Mouse (Mus musculus) MEL (cell line): ENCODE results near the gene Adgrg6. TPM values are rescaled to one million over a fixed set of nuclear protein-coding genes. Genes with fewer than 3 reads are reported as not detected.

Experiments used
- DNase-seq: peaks from one replicate; pipeline ENCODE4 v3.0.0; 2011; ENCODE audit warnings: low read depth, low spot score
- H3K27ac ChIP-seq: 2 replicates; pipeline ENCODE4 v1.5.1; 2012; ENCODE audit warnings: low read depth, mild to moderate bottlenecking, control low read depth, low read length, moderate library complexity; ENCODE audit not compliant: control insufficient read depth
- H3K27me3 ChIP-seq, 2 experiments: fragments of 150-350 bp in 1 of 2; sonication (generic) in 1 of 2; 2 replicates each; pipeline ENCODE4 v1.6.1; 2012; ENCODE audit warnings: low read length in 2 of 2, mild to moderate bottlenecking in 2 of 2, improper control_type of control experiment in 1 of 2, moderate library complexity in 1 of 2; ENCODE audit not compliant: insufficient read depth in 2 of 2, control insufficient read depth in 1 of 2
- H3K36me3 ChIP-seq, 2 experiments: 2 replicates each; pipeline ENCODE4 v1.6.1; 2012 to 2014; ENCODE audit warnings: low read length in 2 of 2, improper control_type of control experiment in 1 of 2, inconsistent platforms in 1 of 2, mild to moderate bottlenecking in 1 of 2; ENCODE audit not compliant: insufficient read depth in 2 of 2, control insufficient read depth in 1 of 2
- H3K4me1 ChIP-seq, 2 experiments: fragments of 150-350 bp in 1 of 2; sonication (generic) in 1 of 2; 2 replicates each; pipeline ENCODE4 v1.6.1; 2012; ENCODE audit warnings: low read length in 2 of 2, improper control_type of control experiment in 1 of 2, mild to moderate bottlenecking in 1 of 2; ENCODE audit not compliant: insufficient read depth in 2 of 2, control insufficient read depth in 1 of 2
- H3K4me3 ChIP-seq, 2 experiments: fragments of 150-350 bp in 1 of 2; sonication (generic) in 1 of 2; 2 replicates each; pipeline ENCODE4 v1.5.1; 2012; ENCODE audit warnings: low read depth in 2 of 2, low read length in 2 of 2, mild to moderate bottlenecking in 2 of 2, moderate library complexity in 2 of 2, control low read depth in 1 of 2, improper control_type of control experiment in 1 of 2; ENCODE audit not compliant: control insufficient read depth in 1 of 2, insufficient read depth in 1 of 2
- H3K79me2 ChIP-seq: 2 replicates; pipeline ENCODE4 v1.6.1; 2012; ENCODE audit warnings: mild to moderate bottlenecking, low read length, moderate library complexity; ENCODE audit not compliant: control insufficient read depth, poor library complexity, insufficient read depth
- H3K9ac ChIP-seq: 2 replicates; pipeline ENCODE4 v1.6.1; 2012; ENCODE audit warnings: low read depth, mild to moderate bottlenecking, control low read depth, low read length, moderate library complexity; ENCODE audit not compliant: control insufficient read depth, poor library complexity, severe bottlenecking
- H3K9me3 ChIP-seq: fragments of 150-350 bp; sonication (generic); replicated peaks from 2 replicates; pipeline ENCODE4 v1.6.1; 2012; ENCODE audit warnings: mild to moderate bottlenecking, low read length, improper control_type of control experiment, moderate library complexity; ENCODE audit not compliant: insufficient read depth
- BHLHE40 ChIP-seq: IDR thresholded peaks from 2 replicates; pipeline ENCODE4 v1.6.1; 2012; ENCODE audit warnings: low read depth, mild to moderate bottlenecking, inconsistent platforms, low read length, improper control_type of control experiment, borderline replicate concordance
- CHD2 ChIP-seq: IDR thresholded peaks from 2 replicates; pipeline ENCODE4 v1.6.1; 2011; ENCODE audit warnings: low read length, improper control_type of control experiment
- ELF1 ChIP-seq: IDR thresholded peaks from 2 replicates; pipeline ENCODE4 v1.6.1; 2014; ENCODE audit warnings: low read depth, mild to moderate bottlenecking, inconsistent platforms, low read length, improper control_type of control experiment, moderate library complexity
- EP300 ChIP-seq, 2 experiments: IDR thresholded peaks; 2 replicates each; pipeline ENCODE4 v1.6.1; 2011; ENCODE audit warnings: improper control_type of control experiment in 2 of 2, low read length in 2 of 2, low read depth in 1 of 2, mild to moderate bottlenecking in 1 of 2
- ETS1 ChIP-seq: IDR thresholded peaks from 2 replicates; pipeline ENCODE4 v1.6.1; 2012; ENCODE audit warnings: low read depth, mild to moderate bottlenecking, inconsistent platforms, low read length, improper control_type of control experiment, moderate library complexity
- GATA1 ChIP-seq: IDR thresholded peaks from 2 replicates; pipeline ENCODE4 v1.6.1; 2011; ENCODE audit warnings: low read depth, low read length, improper control_type of control experiment
- JUND ChIP-seq: IDR thresholded peaks from 2 replicates; pipeline ENCODE4 v1.6.1; 2011; ENCODE audit warnings: low read depth, mild to moderate bottlenecking, improper control_type of control experiment, low read length
- MAFK ChIP-seq: IDR thresholded peaks from 2 replicates; pipeline ENCODE4 v1.6.1; 2011; ENCODE audit warnings: low read depth, mild to moderate bottlenecking, low read length, improper control_type of control experiment, borderline replicate concordance
- MXI1 ChIP-seq: IDR thresholded peaks from 2 replicates; pipeline ENCODE4 v1.6.1; 2011; ENCODE audit warnings: mild to moderate bottlenecking, low read depth, low read length, improper control_type of control experiment
- MYB ChIP-seq: IDR thresholded peaks from 2 replicates; pipeline ENCODE4 v1.6.1; 2011; ENCODE audit warnings: mild to moderate bottlenecking, low read depth, low read length, improper control_type of control experiment
- NRF1 ChIP-seq: IDR thresholded peaks from 2 replicates; pipeline ENCODE4 v1.6.1; 2014; ENCODE audit warnings: low read depth, mild to moderate bottlenecking, inconsistent platforms, low read length, improper control_type of control experiment, moderate library complexity; ENCODE audit not compliant: poor library complexity, insufficient read depth, severe bottlenecking
- RCOR1 ChIP-seq: IDR thresholded peaks from 2 replicates; pipeline ENCODE4 v1.6.1; 2012; ENCODE audit warnings: low read depth, mild to moderate bottlenecking, inconsistent platforms, low read length, improper control_type of control experiment
- SMC3 ChIP-seq: IDR thresholded peaks from 2 replicates; pipeline ENCODE4 v1.6.1; 2011; ENCODE audit warnings: low read depth, low read length, improper control_type of control experiment
- TAL1 ChIP-seq: IDR thresholded peaks from 2 replicates; pipeline ENCODE4 v1.6.1; 2012; ENCODE audit warnings: mild to moderate bottlenecking, inconsistent platforms, low read length, moderate library complexity, mixed read lengths
- TBP ChIP-seq: IDR thresholded peaks from 2 replicates; pipeline ENCODE4 v1.8.0; 2011; ENCODE audit warnings: low read depth, low read length, improper control_type of control experiment
- TCF12 ChIP-seq: IDR thresholded peaks from 2 replicates; pipeline ENCODE4 v1.6.1; 2014; ENCODE audit warnings: low read depth, mild to moderate bottlenecking, inconsistent platforms, low read length, improper control_type of control experiment, moderate library complexity
- ZKSCAN1 ChIP-seq: IDR thresholded peaks from 2 replicates; pipeline ENCODE4 v1.6.1; 2012; ENCODE audit warnings: low read depth, mild to moderate bottlenecking, inconsistent platforms, low read length, improper control_type of control experiment, moderate library complexity
- ZNF384 ChIP-seq: IDR thresholded peaks from 2 replicates; pipeline ENCODE4 v1.6.1; 2012; ENCODE audit warnings: low read depth, mild to moderate bottlenecking, inconsistent platforms, low read length, improper control_type of control experiment
- polyA plus RNA-seq, 2 experiments: library from polyadenylated mRNA; stranded (reverse) in 1 of 2; unstranded in 1 of 2; fragments of >175 nt in 1 of 2; fragments of >200 nt in 1 of 2; gene quantifications; 2 replicates each; pipeline versions ENCODE4 v1.2.1 to v1.2.4; 2012; ENCODE audit warnings: low replicate concordance in 2 of 2, low read depth in 1 of 2; ENCODE audit not compliant: insufficient read length in 2 of 2, insufficient read depth in 1 of 2, missing spikeins in 1 of 2
- total RNA-seq: library from RNA; depleted of rRNA; stranded (reverse); fragments of 300-350 nt; gene quantifications from 2 replicates; pipeline ENCODE4 v1.2.3, GENCODE M21; 2012

The Adgrg6 gene
- total and polyA plus RNA-seq, 3 experiments: not detected

- peaks cover 0 to 4% of the 10 kb centered on the region in 2 experiments; a peak in 1 of 4 replicates for H3K4me1 ChIP-seq
- no peak overlapping the region for H3K27ac ChIP-seq
- no peak overlapping the region for H3K4me3 ChIP-seq
- no peaks in the 10 kb centered on the region for H3K79me2 ChIP-seq
- no peaks in the 10 kb centered on the region for H3K27me3 ChIP-seq
- H3K9me3 ChIP-seq: no peaks in the 10 kb centered on the region
- no peak overlapping the region for H3K9ac ChIP-seq
- TF ChIP-seq BHLHE40 (no peak), ELF1 (no peak), MYB (no peak), ZNF384 (no peak), NRF1 (no peak), CHD2 (no peak), MXI1 (no peak), ZKSCAN1 (no peak)
- H3K36me3 ChIP-seq: no peaks in the 10 kb centered on the region
- peak; percentile 39 for DNase-seq
These were observed 53.6 kb downstream of the Adgrg6 start for GRCm38 (mm10) chr10:14491838-14492237.

- Histone ChIP-seq H3K4me1 (no peaks in the 10 kb centered on the region; a peak in 1 of 4 replicates), H3K27me3 (no peaks in the 10 kb centered on the region), H3K9ac (no peak overlapping the region), H3K79me2 (no peaks in the 10 kb centered on the region), H3K36me3 (no peaks in the 10 kb centered on the region), H3K27ac (no peak overlapping the region), H3K9me3 (no peaks in the 10 kb centered on the region), H3K4me3 (no peak overlapping the region)
- no peak for TF ChIP-seq TBP
- no peak for TF ChIP-seq TAL1
- TF ChIP-seq JUND: no peak
- TF ChIP-seq RCOR1: peak; percentile 82
- TF ChIP-seq SMC3: no peak
- peak; percentile 89 for TF ChIP-seq ZNF384
- TF ChIP-seq MAFK: no peak
- TF ChIP-seq ELF1: 0 out of 2 replicates have a peak, but pooled peaks have one; percentile 11
- peak; percentile 56 to 64 for TF ChIP-seq EP300 (IDR thresholded peaks at IDR 0.05; ENCODE audit: low read depth in 1 of 2, low read length in 2 of 2)
- no peak for TF ChIP-seq CHD2
- TF ChIP-seq ETS1: peak; percentile 62
- TF ChIP-seq GATA1: peak; percentile 74
- TF ChIP-seq TCF12: peak; percentile 35; the same call in 1 of the 2 replicates
- peak; percentile 52 for DNase-seq
These were observed 62.2 kb downstream of the Adgrg6 start for GRCm38 (mm10) chr10:14483257-14483656.
